Mouse (Mus musculus): ENCODE results near the gene Gm47969. TPM values are rescaled to one million over a fixed set of nuclear protein-coding genes. Genes with fewer than 3 reads are reported as not detected.

Gene Gm47969
- total and polyA plus RNA-seq, 3 experiments, result not detected

DNA sequence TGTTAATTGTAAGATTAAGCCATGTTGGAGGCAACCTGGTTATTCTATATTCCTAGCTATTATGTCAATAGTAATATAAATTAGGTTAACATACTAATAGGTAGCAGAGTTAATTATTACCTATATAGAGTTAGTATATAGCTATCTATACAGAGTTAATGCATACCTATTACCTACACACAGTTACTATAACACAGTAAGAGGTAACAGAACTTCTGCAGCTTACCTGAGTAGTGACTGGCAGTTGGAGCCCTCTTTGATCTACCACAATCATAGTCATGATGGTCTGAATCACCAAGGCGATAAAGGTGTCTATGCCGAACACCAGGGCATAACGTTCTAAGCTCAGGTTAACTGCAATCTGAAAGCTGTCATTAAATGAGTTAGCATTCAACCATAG lies 30.3 kb upstream of the Gm47969 start:
- H3K27ac ChIP-seq (ENCODE audit: control insufficient read depth, low read depth, low read length), result no peak overlapping the region
- no peaks in the 10 kb centered on the region for H3K79me2 ChIP-seq (ENCODE audit: control insufficient read depth, insufficient read depth, low read length, poor library complexity)
- TF ChIP-seq UBTF (IDR thresholded peaks at IDR 0.05; ENCODE audit: borderline replicate concordance, insufficient read depth, low read depth, low read length) (no peak), CHD1 (IDR thresholded peaks at IDR 0.05; ENCODE audit: low read depth, low read length) (no peak)
- no peak overlapping the region for H3K4me3 ChIP-seq (ENCODE audit: control insufficient read depth in 1 of 2, insufficient read depth in 1 of 2, low read depth in 2 of 2, low read length in 2 of 2)
- H3K27me3 ChIP-seq (ENCODE audit: control insufficient read depth in 1 of 2, insufficient read depth in 2 of 2, low read length in 2 of 2), result no peaks in the 10 kb centered on the region
- H3K4me1 ChIP-seq (ENCODE audit: control insufficient read depth in 1 of 2, insufficient read depth in 2 of 2, low read length in 2 of 2), result no peaks in the 10 kb centered on the region
- H3K9ac ChIP-seq (ENCODE audit: control insufficient read depth, low read depth, low read length, poor library complexity, severe bottlenecking), result no peak overlapping the region
- no peaks in the 10 kb centered on the region for H3K36me3 ChIP-seq (ENCODE audit: control insufficient read depth in 1 of 2, insufficient read depth in 2 of 2, low read length in 2 of 2)
- H3K9me3 ChIP-seq (replicated peaks; ENCODE audit: insufficient read depth, low read length), result no peaks in the 10 kb centered on the region
- no peak for DNase-seq (ENCODE audit: low read depth, low spot score)

DNA sequence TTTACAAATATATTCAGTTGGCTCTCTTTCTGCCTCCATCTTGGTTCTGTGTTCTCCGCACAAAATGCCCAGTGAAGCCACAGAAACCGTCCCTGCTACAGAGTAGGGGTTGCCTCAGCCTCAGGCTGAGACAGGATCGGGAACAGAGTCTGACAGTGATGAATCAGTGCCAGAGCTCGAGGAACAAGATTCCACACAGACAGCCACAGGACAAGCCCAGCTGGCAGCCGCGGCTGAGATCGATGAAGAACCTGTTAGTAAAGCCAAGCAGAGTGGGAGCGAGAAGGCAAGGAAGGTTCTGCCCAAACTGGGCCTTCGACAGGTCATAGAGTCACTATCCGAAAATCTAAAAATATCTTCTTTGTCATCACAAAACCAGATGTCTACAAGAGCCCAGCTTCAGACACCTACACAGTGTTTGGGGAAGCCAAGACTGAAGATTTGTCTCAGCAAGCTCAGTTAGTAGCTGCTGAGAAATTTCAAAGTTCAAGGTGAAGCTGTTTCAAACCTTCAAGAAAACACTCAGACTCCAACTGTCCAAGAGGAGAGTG lies 29.3 kb upstream of the Gm47969 start:
- Histone ChIP-seq H3K27ac (ENCODE audit: control insufficient read depth, low read depth, low read length) (no peak overlapping the region), H3K9ac (ENCODE audit: control insufficient read depth, low read depth, low read length, poor library complexity, severe bottlenecking) (no peak overlapping the region), H3K4me3 (ENCODE audit: control insufficient read depth in 1 of 2, insufficient read depth in 1 of 2, low read depth in 2 of 2, low read length in 2 of 2) (no peak overlapping the region), H3K27me3 (ENCODE audit: control insufficient read depth in 1 of 2, insufficient read depth in 2 of 2, low read length in 2 of 2) (no peaks in the 10 kb centered on the region), H3K36me3 (ENCODE audit: control insufficient read depth in 1 of 2, insufficient read depth in 2 of 2, low read length in 2 of 2) (no peaks in the 10 kb centered on the region), H3K9me3 (replicated peaks; ENCODE audit: insufficient read depth, low read length) (no peaks in the 10 kb centered on the region), H3K4me1 (ENCODE audit: control insufficient read depth in 1 of 2, insufficient read depth in 2 of 2, low read length in 2 of 2) (no peaks in the 10 kb centered on the region), H3K79me2 (ENCODE audit: control insufficient read depth, insufficient read depth, low read length, poor library complexity) (no peaks in the 10 kb centered on the region)
- no peak for DNase-seq (ENCODE audit: low read depth, low spot score)
- TF ChIP-seq ZMIZ1 (IDR thresholded peaks at IDR 0.05; ENCODE audit: low read depth, low read length), result no peak
- TF ChIP-seq ZC3H11A (IDR thresholded peaks at IDR 0.05; ENCODE audit: low read depth, low read length), result no peak
- TF ChIP-seq MAX (IDR thresholded peaks at IDR 0.05; ENCODE audit: low read length), result no peak
- no peak for TF ChIP-seq POLR2AphosphoS2 (IDR thresholded peaks at IDR 0.05; ENCODE audit: low read length)
- no peak for TF ChIP-seq USF1 (IDR thresholded peaks at IDR 0.05; ENCODE audit: low read depth, low read length)
- no peak for TF ChIP-seq NELFE (IDR thresholded peaks at IDR 0.05; ENCODE audit: low read depth, low read length)
- TF ChIP-seq TCF12 (IDR thresholded peaks at IDR 0.05; ENCODE audit: low read depth, low read length), result no peak
- no peak for TF ChIP-seq RCOR1 (IDR thresholded peaks at IDR 0.05; ENCODE audit: low read depth, low read length)
- TF ChIP-seq CHD2 (IDR thresholded peaks at IDR 0.05; ENCODE audit: low read length), result no peak
- no peak for TF ChIP-seq POLR2AphosphoS5 (IDR thresholded peaks at IDR 0.05; ENCODE audit: borderline replicate concordance, low read depth, low read length)

DNA sequence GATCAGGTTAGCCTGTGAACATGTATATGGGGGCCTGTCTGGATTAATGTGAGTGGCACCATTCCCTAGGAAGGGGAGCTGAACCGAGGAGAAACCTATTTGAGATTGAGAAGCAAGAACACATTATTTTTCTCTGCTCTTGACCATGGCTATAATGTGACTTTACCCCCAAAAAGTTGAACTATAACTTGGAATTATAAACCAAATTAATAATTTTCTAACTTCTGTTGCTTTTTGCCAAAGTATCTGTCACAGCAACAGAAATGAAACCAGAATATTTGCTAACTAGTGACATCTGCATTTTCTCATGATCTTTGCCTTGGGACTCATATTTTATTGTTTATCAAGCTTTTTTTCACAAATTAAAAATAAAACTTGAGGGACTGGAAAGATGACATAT lies 28.2 kb upstream of the Gm47969 start:
- TF ChIP-seq ZNF384 (IDR thresholded peaks at IDR 0.05; ENCODE audit: low read depth, low read length), result no peak
- no peak for TF ChIP-seq MAZ (IDR thresholded peaks at IDR 0.05; ENCODE audit: low read depth, low read length)
- no peak for TF ChIP-seq USF2 (IDR thresholded peaks at IDR 0.05; ENCODE audit: borderline replicate concordance in 1 of 2, insufficient read depth in 1 of 2, low read depth in 1 of 2, low read length in 2 of 2)
- TF ChIP-seq ZMIZ1 (IDR thresholded peaks at IDR 0.05; ENCODE audit: low read depth, low read length), result no peak
- no peak for TF ChIP-seq POLR2A (IDR thresholded peaks at IDR 0.05; ENCODE audit: control insufficient read depth in 1 of 2, insufficient read depth in 1 of 2, low read depth in 1 of 2, low read length in 2 of 2, poor library complexity in 1 of 2)
- TF ChIP-seq CHD2 (IDR thresholded peaks at IDR 0.05; ENCODE audit: low read length), result no peak
- TF ChIP-seq EP300 (IDR thresholded peaks at IDR 0.05; ENCODE audit: low read depth in 1 of 2, low read length in 2 of 2), result no peak
- TF ChIP-seq POLR2AphosphoS2 (IDR thresholded peaks at IDR 0.05; ENCODE audit: low read length), result no peak
- TF ChIP-seq MXI1 (IDR thresholded peaks at IDR 0.05; ENCODE audit: low read depth, low read length), result no peak
- Histone ChIP-seq H3K36me3 (ENCODE audit: control insufficient read depth in 1 of 2, insufficient read depth in 2 of 2, low read length in 2 of 2) (no peaks in the 10 kb centered on the region), H3K9ac (ENCODE audit: control insufficient read depth, low read depth, low read length, poor library complexity, severe bottlenecking) (no peak overlapping the region), H3K27ac (ENCODE audit: control insufficient read depth, low read depth, low read length) (no peak overlapping the region), H3K4me3 (ENCODE audit: control insufficient read depth in 1 of 2, insufficient read depth in 1 of 2, low read depth in 2 of 2, low read length in 2 of 2) (no peak overlapping the region), H3K4me1 (ENCODE audit: control insufficient read depth in 1 of 2, insufficient read depth in 2 of 2, low read length in 2 of 2) (no peaks in the 10 kb centered on the region), H3K79me2 (ENCODE audit: control insufficient read depth, insufficient read depth, low read length, poor library complexity) (no peaks in the 10 kb centered on the region), H3K9me3 (replicated peaks; ENCODE audit: insufficient read depth, low read length) (no peaks in the 10 kb centered on the region), H3K27me3 (ENCODE audit: control insufficient read depth in 1 of 2, insufficient read depth in 2 of 2, low read length in 2 of 2) (no peaks in the 10 kb centered on the region)
- DNase-seq (ENCODE audit: low read depth, low spot score), result no peak
